Mouse (Mus musculus): ENCODE measurements around the gene P4hb. TPM values are rescaled to one million over a fixed set of nuclear protein-coding genes. Genes with fewer than 3 reads are reported as not detected.

P4hb gene
- total and polyA plus RNA-seq, 3 experiments = 563 to 1,152 (median 625) TPM

DNA sequence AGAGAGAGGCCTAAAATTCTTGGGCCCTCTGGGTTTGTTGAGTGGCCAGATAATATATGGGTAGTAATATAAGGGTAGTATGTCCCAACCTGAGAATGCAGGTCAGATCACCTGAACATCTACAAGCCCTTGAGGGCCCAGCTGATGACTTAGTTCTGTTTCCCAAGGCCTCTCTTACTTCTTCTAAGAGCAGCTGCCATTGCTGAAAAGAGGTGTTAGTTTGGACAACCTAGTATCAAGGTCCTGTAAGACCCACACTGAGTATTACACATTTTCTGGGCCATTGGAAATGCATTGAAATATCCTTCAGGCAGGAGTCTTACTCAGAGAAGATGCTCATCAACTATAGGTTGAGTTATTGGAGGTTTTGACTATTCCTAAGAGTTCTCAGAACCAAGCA lies 2.9 kb upstream of the P4hb start:
- TF ChIP-seq SMC3 (IDR thresholded peaks at IDR 0.05; ENCODE audit: low read depth, low read length) (no peak), POLR2AphosphoS2 (IDR thresholded peaks at IDR 0.05; ENCODE audit: low read length) (no peak; the same call in 1 of the 2 replicates), ZKSCAN1 (IDR thresholded peaks at IDR 0.05; ENCODE audit: low read depth, low read length) (no peak), RCOR1 (IDR thresholded peaks at IDR 0.05; ENCODE audit: low read depth, low read length) (no peak), MAX (IDR thresholded peaks at IDR 0.05; ENCODE audit: low read length) (no peak), MYC (IDR thresholded peaks at IDR 0.05; ENCODE audit: low read depth, low read length) (no peak), EP300 (IDR thresholded peaks at IDR 0.05; ENCODE audit: low read depth in 1 of 2, low read length in 2 of 2) (no peak), POLR2A (IDR thresholded peaks at IDR 0.05; ENCODE audit: control insufficient read depth in 1 of 2, insufficient read depth in 1 of 2, low read depth in 1 of 2, low read length in 2 of 2, poor library complexity in 1 of 2) (no peak), ETS1 (IDR thresholded peaks at IDR 0.05; ENCODE audit: low read depth, low read length) (no peak), CHD1 (IDR thresholded peaks at IDR 0.05; ENCODE audit: low read depth, low read length) (no peak), BHLHE40 (IDR thresholded peaks at IDR 0.05; ENCODE audit: borderline replicate concordance, low read depth, low read length) (no peak), USF1 (IDR thresholded peaks at IDR 0.05; ENCODE audit: low read depth, low read length) (no peak), ZMIZ1 (IDR thresholded peaks at IDR 0.05; ENCODE audit: low read depth, low read length) (no peak), HCFC1 (IDR thresholded peaks at IDR 0.05; ENCODE audit: low read depth, low read length) (no peak), CHD2 (IDR thresholded peaks at IDR 0.05; ENCODE audit: low read length) (no peak), POLR2AphosphoS5 (IDR thresholded peaks at IDR 0.05; ENCODE audit: borderline replicate concordance, low read depth, low read length) (no peak), MAZ (IDR thresholded peaks at IDR 0.05; ENCODE audit: low read depth, low read length) (no peak), GATA1 (IDR thresholded peaks at IDR 0.05; ENCODE audit: low read depth, low read length) (no peak), TBP (IDR thresholded peaks at IDR 0.05; ENCODE audit: low read depth, low read length) (no peak)
- peaks cover 8 to 23% of the 10 kb centered on the region in 2 experiments for H3K4me1 ChIP-seq (ENCODE audit: control insufficient read depth in 1 of 2, insufficient read depth in 2 of 2, low read length in 2 of 2)
- H3K27ac ChIP-seq (ENCODE audit: control insufficient read depth, low read depth, low read length) = no peak overlapping the region

DNA sequence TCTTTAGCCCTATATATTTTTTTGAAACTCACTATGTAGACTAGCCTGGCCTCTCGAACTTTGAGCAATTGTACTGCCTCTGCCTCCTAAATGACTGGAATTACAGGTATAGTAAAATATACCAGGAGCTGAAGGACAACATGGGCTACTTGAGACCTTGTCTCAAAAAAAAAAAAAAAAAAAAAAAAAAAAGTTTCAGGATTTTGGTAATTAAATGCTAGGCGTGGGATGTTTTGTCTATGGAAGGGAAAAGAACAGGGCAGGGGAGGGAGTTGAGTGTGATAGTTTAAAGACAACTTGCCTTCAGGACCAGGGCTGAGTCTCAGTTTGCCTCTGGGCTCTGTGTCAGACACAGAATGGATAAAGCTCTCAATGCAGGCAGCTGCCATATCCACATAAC lies 2.0 kb upstream of the P4hb start:
- DNase-seq (ENCODE audit: low read depth, low spot score) = no peak
- H3K4me3 ChIP-seq (ENCODE audit: control insufficient read depth in 1 of 2, insufficient read depth in 1 of 2, low read depth in 2 of 2, low read length in 2 of 2) = no peak overlapping the region; a peak in 1 of 4 replicates
- no peaks in the 10 kb centered on the region for H3K27me3 ChIP-seq (ENCODE audit: control insufficient read depth in 1 of 2, insufficient read depth in 2 of 2, low read length in 2 of 2)
- peaks cover 51% of the 10 kb centered on the region for H3K79me2 ChIP-seq (ENCODE audit: control insufficient read depth, insufficient read depth, low read length, poor library complexity)
- peaks cover 8 to 33% of the 10 kb centered on the region in 2 experiments for H3K36me3 ChIP-seq (ENCODE audit: control insufficient read depth in 1 of 2, insufficient read depth in 2 of 2, low read length in 2 of 2)
- peak; percentile 79 for TF ChIP-seq ZNF384 (IDR thresholded peaks at IDR 0.05; ENCODE audit: low read depth, low read length)
- TF ChIP-seq KAT2A (conservative IDR thresholded peaks at IDR 0.05; ENCODE audit: low read depth, low read length) = no peak
- peak in 1 of 2 experiments; percentile 10; a peak in 1 of 4 replicates for TF ChIP-seq POLR2A (IDR thresholded peaks at IDR 0.05; ENCODE audit: control insufficient read depth in 1 of 2, insufficient read depth in 1 of 2, low read depth in 1 of 2, low read length in 2 of 2, poor library complexity in 1 of 2)
- H3K27ac ChIP-seq (ENCODE audit: control insufficient read depth, low read depth, low read length) = no peak overlapping the region; the same call in 1 of the 2 replicates
- no peaks in the 10 kb centered on the region for H3K9me3 ChIP-seq (replicated peaks; ENCODE audit: insufficient read depth, low read length)
- peak overlapping the region; percentile 92 for H3K9ac ChIP-seq (ENCODE audit: control insufficient read depth, low read depth, low read length, poor library complexity, severe bottlenecking)
- H3K4me1 ChIP-seq (ENCODE audit: control insufficient read depth in 1 of 2, insufficient read depth in 2 of 2, low read length in 2 of 2) = peaks cover 8 to 22% of the 10 kb centered on the region in 2 experiments

More for the DNA sequence above, 2.9 kb upstream of the P4hb start:
- Histone ChIP-seq H3K4me3 (ENCODE audit: control insufficient read depth in 1 of 2, insufficient read depth in 1 of 2, low read depth in 2 of 2, low read length in 2 of 2) (no peak overlapping the region), H3K27me3 (ENCODE audit: control insufficient read depth in 1 of 2, insufficient read depth in 2 of 2, low read length in 2 of 2) (no peaks in the 10 kb centered on the region), H3K9me3 (replicated peaks; ENCODE audit: insufficient read depth, low read length) (no peaks in the 10 kb centered on the region), H3K9ac (ENCODE audit: control insufficient read depth, low read depth, low read length, poor library complexity, severe bottlenecking) (no peak overlapping the region), H3K79me2 (ENCODE audit: control insufficient read depth, insufficient read depth, low read length, poor library complexity) (peaks cover 54% of the 10 kb centered on the region), H3K36me3 (ENCODE audit: control insufficient read depth in 1 of 2, insufficient read depth in 2 of 2, low read length in 2 of 2) (peaks cover 4 to 27% of the 10 kb centered on the region in 2 experiments)
- DNase-seq (ENCODE audit: low read depth, low spot score) = peak; percentile 50
